Mouse (Mus musculus) megakaryocyte, embryonic 14.5 days (primary cell): ENCODE data around the gene Swt1.

Source experiments
- FLI1 ChIP-seq: IDR thresholded peaks from 2 replicates; pipeline ENCODE4 v1.6.1; 2012; ENCODE audit warnings: low read length, inconsistent platforms, mixed read lengths
- GATA1 ChIP-seq: IDR thresholded peaks from 3 replicates; pipeline ENCODE4 v1.6.1; 2012; ENCODE audit warnings: mixed read lengths, low read length, inconsistent platforms, borderline replicate concordance

DNA sequence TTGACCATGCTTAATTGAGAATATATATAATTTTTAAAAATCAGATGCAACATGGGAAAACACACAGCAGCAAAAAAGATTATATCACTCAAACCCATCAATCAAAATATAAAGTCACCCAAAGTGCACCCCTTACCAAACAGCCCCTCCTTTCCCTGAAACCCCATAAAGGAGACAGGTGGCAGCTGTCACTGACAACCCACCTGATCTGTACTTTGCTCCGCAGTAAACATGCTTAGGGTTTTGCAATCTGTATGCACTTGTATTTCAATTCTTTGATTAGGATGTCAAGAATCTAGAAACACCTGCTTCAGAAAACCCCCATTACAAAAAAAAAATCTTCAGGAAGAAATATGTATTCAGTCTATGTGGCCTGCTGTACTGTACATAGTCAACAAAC is 102.9 kb downstream of the Swt1 start:
- TF ChIP-seq GATA1 (no peak), FLI1 (no peak)
